Mouse (Mus musculus) left cerebral cortex, adult 18-20 months (tissue): ENCODE measurements around the gene Arhgap9. TPM values are rescaled to one million over a fixed set of nuclear protein-coding genes. Genes with fewer than 3 reads are reported as not detected.

ENCODE experiments used
- DNase-seq, 2 experiments: peaks; one replicate each; pipeline ENCODE4 v3.0.0; 2021 to 2022; ENCODE audit warnings: low spot score in 2 of 2, mixed read lengths in 1 of 2
- total RNA-seq, 2 experiments: library from RNA; stranded (reverse); gene quantifications; 2 replicates each; pipeline ENCODE4 v1.2.3; 2021

Arhgap9 gene
- total RNA-seq, 2 experiments from 2014 or later = 1.1 TPM

DNA sequence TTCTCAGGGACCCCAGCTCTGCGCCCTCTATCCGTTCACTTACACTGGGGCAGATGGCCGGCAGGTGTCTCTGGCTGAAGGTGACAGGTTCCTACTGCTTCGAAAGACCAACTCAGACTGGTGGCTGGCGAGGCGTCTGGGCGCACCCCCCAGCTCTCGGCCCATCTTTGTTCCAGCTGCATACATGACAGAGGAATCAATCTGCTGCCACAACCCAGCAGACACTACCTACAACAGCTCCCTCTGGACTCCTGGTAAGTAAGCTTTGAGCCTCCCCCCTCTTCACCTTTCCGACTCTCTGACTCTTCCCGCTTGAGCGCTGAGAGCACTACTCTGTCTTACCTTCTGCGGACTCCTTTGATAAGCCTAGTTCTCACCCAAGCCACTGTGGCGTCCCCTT is 414 bp downstream of the Arhgap9 start:
- DNase-seq = no peak

DNA sequence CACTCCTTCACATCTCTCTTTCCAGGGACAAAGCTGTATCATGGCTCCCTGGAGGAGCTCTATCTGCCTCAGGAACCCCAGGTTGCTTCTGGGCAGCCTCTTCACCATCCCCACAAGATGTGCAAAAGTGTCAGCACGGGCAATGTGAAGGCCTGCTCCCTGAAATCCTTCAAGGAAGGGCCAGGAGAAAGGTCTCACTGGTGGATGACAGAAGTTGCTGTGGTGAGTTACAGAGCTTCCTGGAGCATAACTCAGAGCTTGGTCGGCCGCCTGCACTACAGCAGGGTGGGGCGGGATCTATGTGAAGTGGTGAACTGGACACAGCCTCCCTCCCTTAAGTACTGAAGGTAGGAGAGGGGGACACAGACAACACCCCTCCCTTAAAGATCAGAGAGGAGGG is 905 bp downstream of the Arhgap9 start:
- DNase-seq = no peak

DNA sequence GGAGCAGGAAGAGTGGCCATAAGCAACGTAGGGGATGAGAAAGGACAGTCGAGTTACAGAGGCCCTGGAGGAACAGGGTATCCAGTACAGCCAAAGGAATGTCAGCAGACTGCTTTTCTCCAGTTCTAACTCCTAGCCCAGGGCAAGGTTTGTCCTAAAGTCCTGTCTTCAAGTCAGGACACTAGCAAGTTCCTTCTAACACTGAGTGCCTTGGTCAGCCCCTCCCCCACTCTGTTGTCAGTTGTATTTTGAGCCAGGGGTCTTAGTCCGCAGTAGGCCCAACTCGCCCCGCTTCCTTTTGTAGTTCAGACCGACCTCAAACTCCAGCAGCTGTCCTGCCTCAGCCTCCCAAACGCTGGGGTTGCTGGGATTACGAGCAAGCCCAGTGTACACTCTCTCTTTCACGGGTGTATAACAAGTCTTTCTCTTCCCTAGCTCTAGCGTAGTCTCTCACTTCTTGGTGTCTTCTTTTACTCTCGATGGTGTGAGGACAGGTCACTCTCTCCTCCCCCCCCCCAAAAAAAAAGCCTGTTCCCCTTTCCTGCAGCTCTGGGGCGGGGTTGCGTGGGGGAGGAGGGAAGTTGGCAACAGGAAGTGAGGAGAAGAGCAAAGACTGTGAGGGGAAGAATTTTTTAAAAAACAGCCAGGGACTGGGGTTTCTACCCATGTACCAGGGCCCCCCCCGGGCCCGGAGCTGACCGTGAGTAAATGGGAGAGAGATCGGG is 1.5 kb downstream of the Arhgap9 start:
- DNase-seq = no peak

DNA sequence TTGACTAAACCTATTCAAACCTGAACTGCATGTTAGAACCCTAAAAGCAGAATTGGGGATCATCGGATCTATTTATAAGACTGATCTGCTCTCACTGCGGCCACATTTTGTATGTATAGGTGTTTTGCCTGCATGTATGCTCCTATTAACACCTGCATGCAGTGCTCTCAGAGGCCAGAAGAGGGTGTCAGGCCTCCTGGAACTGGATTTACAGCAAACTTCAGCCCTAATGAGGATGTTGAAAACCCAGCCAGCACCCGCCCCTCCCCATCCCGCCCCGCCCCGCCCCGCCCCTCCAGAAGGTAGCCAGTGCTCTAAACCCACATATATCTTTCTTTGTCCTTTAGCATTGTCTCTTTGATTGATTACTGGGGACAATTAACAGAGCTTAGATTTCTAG is 2.7 kb downstream of the Arhgap9 start:
- no peak for DNase-seq

DNA sequence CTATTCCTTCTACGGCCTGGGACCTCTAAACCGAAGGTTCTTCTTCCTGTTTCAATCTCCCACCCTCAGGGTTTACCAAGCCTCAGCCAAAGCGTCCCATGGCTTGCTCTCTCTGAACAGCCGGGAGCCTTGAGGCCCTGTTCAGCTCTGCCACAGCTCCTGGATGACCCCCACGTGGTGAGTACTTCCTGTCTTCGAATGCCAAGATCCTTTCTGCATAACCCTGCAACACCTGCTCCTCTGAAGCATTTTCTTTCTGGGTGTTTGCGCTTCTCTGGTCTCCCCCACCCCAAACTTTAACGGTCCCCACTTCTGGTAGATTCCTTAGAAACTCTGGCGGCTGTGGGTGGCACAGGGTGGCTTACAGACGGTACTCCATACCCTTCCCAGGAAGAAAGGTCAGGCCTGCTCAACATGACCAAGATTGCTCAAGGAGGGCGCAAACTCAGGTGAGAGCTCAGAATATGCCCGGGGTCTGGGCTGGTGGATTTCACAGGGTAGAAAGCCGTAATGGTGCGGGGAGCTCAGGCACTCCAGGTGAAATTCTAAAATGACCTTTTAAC is 3.8 kb downstream of the Arhgap9 start:
- DNase-seq = no peak

DNA sequence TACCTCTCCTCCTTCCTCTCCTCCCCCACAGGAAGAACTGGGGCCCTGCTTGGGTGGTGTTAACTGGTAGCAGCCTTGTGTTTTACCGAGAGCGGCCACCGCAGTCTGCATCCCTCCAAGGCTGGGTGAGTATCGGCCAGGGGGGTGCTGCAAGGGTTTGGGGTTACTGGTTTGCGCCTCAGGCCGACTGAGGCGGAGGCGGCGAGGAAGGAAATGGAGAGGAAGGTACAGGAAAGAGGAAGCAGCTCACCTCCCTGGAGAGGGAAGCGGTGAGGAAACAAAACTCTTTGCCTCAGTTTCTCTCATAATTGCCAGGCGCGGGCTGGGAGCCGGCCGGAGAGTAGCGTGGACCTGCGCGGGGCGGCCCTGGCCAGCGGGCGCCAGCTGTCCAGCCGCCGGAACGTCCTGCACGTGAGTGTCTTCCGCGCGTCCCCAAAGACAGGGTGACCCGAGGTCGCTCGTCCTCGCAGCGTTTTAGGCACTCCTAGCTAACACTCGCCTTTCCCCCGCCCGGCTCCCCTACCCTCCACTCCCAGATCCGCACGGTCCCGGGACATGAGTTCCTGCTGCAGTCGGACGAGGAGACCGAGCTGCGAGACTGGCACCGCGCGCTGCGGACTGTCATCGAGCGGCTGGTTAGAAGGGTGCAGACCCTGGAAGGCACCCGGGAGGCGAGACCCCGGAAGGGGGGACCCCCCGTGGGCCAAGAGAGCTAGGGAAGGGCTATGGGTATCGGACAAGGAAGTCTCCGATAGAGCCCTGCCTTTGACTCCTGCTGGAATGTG is 4.4 kb downstream of the Arhgap9 start:
- no peak for DNase-seq

DNA sequence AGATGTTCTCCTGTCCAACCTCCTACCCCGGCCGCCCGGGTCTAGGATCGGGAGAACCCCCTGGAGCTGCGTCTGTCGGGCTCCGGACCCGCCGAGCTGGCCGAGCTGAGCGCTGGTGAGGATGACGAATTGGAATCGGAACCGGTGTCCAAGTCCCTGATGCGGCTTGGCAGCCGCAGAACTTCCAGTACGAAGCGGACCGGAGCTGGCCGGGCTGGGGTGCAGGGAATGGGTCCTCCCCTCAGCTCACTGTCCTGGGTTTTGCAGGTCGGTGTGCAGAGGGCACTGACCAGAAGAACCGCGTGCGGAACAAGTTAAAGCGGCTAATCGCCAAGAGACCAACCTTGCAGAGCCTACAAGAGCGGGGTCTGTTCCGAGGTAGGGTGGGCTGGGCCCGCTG is 5.1 kb downstream of the Arhgap9 start:
- DNase-seq = no peak

DNA sequence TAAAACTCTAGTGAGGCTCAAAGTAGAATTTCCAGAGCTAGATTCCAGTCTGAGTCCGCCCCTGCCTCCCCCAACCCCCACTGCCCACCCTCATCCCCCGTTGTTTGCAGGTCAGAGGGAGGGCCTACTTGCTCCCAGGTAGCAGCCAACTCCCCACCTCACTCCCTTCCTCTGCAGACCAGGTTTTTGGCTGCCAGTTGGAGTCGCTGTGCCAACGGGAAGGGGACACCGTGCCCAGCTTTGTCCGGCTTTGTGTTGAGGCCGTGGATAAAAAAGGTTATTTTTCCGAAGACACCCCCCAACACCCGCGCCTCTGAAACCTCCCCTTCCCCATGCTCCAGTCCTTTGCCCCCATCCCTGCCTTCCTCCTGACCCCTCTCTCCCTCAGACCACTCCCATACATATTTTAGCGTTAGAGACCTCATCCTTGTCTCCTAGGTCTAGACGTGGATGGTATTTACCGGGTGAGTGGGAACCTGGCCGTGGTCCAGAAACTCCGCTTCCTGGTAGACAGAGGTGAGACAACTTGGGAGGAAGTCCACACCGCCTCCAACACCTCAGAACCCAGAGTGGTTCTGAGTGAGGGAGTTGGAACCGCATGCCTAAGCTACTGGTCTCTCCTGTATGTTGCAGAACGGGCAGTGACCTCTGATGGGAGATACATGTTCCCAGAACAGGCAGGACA is 5.8 kb downstream of the Arhgap9 start:
- no peak for DNase-seq

DNA sequence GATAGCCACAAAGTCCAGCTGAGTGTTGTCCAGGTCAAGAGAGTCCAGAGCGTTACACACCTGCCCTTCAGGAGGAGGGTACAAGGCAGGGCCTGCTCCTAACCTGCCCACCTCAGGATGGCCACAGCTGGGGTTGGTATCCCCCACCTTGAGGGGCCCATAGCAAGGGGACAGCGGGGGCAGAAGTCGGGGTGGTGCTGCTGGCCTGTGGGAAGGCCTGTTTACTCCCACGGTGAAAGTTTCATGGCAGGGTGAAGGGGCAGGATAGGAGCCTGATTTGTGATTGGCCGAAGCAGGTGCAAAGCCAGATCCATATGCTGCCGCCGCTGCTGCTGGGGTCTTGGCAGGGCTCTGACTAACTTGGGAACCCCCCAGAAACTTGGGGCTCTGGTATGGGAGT is 8.4 kb downstream of the Arhgap9 start:
- DNase-seq = no peak

DNA sequence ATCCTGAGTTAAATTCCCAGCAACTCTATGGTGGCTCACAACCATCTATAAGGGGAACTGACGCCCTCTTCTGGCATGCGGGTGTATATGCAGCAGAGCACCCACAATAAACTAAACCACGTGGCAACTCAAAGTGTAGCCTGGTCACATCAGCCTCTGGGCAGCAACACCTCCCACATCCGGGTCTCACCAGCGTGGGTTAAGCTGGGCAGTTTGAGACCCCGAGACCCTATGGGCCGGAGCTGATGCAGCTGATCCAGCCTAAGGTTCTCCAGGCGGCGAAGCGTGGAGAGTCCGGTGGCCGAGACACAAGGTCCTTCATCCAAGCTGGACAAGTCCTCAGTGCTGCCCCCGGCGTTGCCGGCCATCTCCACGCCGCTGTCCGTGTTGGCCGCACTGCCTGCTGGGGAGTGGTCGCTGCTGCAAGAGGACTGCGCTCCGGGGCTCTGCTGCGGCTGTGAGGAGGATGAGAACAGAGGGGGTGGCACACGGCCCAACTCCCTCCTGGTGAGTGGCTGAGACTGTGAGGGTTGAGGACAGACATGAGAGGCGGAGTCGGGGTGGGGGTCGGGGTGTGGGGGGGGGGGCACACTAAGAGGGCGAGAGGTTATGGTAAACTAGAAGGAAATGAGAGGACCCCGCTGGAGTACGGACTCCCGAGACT is 10.6 kb downstream of the Arhgap9 start:
- no peak for DNase-seq

DNA sequence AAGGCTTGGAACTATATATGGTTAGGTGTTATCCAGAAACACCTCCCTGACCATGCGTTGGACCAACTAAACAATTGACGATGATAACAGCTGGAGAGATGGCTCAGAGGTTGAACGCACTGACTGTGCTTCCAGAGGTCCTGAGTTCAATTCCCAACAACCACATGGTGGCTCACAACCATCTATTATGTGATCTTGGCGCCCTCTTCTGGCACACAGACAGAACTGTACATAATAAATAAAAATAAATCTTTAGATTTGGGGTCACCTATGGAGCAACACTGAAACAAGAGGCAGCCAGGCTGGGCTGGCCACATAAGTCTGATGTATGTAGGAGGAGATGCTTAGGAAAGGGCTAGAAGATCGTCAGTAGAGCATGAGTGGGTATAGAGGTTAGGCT is 11.4 kb downstream of the Arhgap9 start:
- no peak for DNase-seq

DNA sequence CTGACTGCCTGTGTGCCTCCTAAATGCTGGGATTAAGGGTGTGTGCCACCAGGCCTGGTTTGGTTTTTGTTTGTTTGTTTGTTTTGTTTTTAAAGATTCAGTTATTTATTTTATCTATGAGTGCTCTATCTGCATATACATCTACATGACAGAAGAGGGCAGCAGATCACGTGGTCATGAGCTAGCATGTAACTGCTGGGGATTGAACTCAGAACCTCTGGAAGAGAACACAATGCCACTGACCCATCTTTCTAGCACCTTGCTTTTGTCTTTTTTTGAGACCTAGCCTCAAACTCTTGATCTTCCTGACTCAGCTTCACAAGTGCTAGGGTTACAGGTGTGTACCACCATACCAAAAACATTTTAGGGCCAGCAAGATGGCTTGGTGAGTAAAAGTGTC is 13.5 kb downstream of the Arhgap9 start:
- no peak for DNase-seq

DNA sequence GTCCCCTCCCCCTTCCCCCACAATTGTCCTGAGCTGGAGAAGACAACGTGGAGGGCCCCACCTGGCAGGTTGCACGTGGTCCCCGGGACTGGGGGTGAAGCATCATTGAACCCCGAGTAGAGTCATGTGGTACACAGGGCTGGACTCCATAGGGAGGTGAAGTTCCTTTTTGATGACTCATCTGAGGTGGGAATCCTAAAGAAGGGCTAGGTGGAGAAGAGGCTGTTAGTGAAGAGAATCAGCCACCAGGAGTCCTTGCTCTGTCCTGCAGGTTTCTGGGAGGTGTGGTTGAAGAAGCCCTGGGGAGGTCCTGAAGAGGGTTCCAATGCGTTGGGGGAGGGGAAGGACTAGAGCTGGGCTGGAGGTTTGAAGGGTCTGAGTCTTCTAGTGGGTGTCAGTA is 15.2 kb downstream of the Arhgap9 start:
- DNase-seq = no peak

DNA sequence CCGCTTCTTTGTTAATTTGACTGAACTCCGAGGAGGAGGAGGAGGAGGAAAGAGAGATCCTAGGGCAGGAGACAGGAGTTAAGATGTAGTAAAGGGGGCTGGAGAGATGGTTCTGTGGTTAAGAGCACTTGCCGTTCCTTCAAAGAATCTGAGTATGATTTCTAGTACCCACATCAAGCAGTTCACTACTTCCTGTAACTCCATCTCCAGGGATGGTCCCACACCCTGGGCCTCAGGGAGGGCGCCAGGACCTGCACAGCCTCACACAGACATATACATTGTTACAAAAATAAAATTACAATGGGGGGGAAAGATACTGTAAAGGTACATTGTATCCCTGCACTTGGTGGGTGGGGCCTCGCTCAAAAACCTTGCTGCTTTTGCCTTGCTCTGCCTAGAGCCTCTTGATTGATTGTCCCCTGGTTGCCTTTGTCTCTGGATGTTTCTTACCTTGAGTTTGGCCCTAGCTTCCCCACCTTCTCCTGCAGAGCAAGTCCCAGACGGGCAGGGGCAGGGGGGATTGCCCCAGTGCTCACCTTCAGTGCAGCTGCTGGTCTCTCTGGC is 15.9 kb downstream of the Arhgap9 start:
- no peak for DNase-seq

DNA sequence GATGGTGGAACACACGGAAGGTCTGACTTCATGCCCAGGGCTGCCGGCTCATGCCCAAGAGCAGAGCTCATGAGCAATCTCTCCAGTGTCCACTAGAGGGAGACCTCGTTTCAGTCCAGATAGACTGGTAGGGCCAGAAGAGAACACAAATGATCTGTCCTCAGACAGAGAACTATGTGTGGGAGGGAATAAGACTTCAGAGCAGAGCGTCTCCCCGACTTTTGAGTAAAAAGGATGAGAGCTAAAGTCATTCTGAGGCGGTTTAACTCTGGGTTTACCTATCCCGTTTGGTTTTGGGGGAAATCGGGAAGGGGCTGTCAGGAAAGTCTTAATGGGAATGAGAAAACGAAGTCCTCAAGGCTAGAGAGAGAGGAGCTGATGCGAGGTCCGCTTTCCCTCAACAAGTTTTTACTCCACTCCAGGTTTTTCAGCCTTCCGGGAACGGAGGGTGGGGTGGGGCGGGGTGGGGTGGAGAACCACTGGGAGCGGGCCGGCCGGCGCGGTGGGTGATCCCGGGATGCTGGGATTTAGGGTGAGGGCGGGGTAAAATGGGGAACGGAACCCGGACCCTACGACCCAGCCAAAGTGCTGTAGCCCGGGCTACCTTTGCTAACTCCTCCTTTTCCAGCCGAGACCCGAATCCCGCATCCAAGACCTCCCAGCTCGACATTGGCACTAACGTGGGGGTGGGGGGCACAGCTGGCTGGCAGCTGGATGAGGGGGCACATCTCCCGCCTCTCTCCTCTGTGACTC is 17.3 kb downstream of the Arhgap9 start:
- DNase-seq = peak; percentile 90

DNA sequence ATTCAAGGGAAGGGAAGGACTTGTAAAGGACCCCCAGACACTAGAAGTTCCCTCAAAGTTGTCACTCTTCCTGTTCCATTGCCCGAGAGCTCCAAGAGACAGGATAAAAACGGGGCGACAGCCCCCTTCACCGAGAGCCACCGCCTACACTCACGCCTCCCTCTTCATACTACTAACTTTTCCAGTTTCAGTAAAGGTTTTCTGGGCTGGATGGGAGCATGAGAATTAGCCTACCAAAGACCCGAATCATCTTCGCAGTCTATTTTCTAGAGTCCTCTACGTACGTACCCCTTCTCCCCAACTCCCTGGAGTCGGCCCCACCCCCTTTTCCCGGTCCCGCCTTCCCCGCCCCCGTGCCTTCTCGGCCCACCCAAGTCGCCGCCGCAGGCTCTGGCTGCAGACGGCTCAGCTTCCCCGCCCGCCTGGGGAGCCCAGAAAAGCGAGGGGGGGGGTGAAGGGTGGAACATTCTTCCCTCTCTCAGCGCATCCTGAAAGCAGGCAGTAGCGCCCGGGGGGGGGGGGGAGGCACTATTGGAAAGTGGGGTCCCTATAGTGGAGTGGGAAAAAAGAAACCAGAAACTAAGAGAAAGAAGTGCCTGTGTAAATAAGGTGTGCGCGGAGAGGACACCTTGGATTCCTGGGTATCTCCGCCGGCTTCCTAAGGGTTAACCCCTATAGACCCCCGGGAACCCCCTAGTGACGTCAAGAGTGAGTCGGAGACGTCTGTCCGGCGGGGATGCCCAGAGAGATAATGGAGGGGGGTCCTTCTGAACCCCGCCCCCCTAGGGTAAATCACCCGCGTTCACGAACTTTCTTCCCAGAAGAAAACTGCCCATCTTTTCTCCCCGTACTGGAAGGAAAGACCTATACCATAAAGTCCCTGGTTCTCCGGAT is 18.2 kb downstream of the Arhgap9 start:
- DNase-seq = no peak

DNA sequence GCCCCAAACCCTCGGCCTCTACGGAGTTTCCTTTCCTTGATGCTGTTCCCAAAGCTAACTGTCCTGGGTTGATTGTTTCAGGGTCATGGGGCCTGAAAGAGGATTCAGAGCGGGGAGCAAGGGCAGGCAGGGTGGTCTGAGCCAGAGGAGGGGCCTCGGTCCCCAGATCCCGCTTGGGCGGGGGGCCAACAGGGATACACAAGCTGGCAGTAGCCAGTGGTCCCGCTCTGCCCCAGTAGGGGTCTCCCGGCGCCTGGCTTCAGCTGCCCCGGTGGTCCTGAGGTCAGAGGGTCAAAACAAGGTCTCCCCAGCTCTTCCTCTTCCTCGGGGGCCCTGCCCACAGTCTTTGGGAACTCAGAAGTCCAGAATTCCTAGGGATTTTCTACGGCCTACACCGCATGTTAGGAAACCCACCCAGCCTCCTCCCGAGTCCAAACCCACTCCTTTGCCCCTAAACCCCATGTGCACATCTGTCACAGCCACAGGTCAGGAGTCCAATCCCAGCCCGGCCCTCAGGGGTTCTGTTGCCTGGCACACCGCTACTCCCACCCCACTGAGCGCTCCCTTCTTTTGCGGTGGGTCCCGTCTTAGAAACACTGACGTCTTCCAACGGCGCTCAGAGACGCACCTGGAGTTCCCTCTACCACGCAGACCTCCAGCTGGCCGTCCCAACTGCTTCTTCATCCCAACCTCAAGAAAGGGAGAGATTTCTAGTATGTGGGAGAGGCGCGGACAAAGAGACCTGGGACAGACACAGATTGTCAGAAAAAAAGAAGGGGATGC is 19.0 kb downstream of the Arhgap9 start:
- DNase-seq = no peak

DNA sequence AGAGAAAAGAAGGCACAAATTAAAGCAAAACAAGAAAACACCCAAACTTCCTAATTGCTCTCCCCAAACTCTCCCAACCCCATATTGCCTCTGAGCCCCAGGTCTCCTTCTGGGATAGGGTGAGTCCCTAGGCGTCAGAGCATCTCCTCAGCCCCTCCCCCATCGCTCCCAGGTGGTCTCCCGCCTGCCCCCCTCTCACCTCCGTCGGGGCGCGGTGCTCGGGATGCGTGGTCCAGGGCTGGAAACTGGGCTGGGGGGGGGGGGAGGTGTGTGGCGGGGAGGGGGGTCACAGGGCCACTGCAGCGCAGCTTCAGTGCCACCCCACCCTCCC is 19.6 kb downstream of the Arhgap9 start:
- no peak for DNase-seq
